Mouse (Mus musculus) thymus, postnatal 0 days (tissue): ENCODE measurements around the gene Slc25a33. TPM values are rescaled to one million over a fixed set of nuclear protein-coding genes. Genes with fewer than 3 reads are reported as not detected.
A peak's percentile ranks its signal among the peaks of the same experiment; 100 is the strongest.

Experiments used
- DNase-seq: peaks from one replicate; pipeline ENCODE4 v3.0.0-alpha.2; 2015; ENCODE audit warnings: low spot score
- polyA plus RNA-seq: library from polyadenylated mRNA; unstranded; fragments of >200 nt; fragmentation: Nextera tagmentation; extraction: Ambion mirVana; gene quantifications from 2 replicates; pipeline ENCODE4 v1.2.1, GENCODE M21; 2015

Slc25a33 gene
- polyA plus RNA-seq, 1 experiment from 2014 or later, result 7.8 TPM

GRCm38 (mm10) chr4:149794966-149795477, 20.9 kb upstream of the Slc25a33 start:
- DNase-seq, result no peak

DNA sequence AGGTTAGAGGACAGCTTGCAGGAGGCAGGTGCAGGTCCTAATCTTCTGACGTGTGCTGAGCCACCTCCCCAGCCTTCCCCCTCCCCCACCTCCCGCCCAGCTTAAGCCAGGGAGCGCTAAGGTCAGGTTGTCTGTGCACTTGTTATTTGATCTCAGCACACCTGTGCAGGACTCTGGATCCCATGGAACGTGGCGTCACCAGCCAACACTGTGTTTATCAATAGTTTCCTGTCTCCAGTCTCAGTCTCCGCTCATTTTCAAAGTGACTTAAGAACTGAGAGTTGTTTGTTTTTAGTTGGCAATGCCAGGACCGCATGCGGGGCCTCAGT, 19.9 kb upstream of the Slc25a33 start:
- no peak for DNase-seq

GRCm38 (mm10) chr4:149793156-149794009, 19.3 kb upstream of the Slc25a33 start:
- peak; percentile 66 for DNase-seq

DNA sequence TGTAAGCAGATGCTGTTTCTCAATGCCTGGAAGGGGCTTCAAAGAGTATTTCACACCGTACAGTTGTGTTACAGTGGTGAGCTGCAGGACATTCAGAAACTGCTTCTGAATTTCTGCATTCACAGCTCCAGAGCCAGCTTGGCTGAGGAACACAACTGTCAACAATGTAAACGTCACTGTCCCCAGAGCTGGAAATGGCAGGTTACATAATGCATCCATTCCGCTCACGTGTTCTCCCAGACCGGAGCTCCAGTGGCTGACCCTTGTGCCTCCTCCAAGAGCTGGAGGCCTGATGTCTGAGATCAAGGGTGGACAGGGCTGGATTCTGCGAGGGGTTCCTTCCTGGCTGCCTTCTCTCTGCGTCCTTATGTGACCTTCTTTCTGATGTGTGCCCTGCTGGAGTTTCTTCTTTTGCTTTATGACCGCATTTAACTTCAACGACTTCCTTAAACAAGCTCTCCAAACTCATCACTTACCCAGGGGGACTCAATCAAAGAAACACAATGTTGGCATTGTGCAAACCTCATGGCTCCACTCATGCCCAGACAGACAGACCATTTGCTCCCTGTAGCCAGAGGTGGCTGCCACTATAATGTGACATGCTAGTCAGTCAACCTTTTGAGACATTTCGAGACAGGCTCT, 18.2 kb upstream of the Slc25a33 start:
- no peak for DNase-seq

GRCm38 (mm10) chr4:149791470-149791869, 17.4 kb upstream of the Slc25a33 start:
- DNase-seq, result no peak

- no peak for DNase-seq
These were observed 16.9 kb upstream of the Slc25a33 start for GRCm38 (mm10) chr4:149790969-149791368.

- DNase-seq, result no peak
These were observed 16.5 kb upstream of the Slc25a33 start for GRCm38 (mm10) chr4:149790546-149790945.

- no peak for DNase-seq
These were observed 15.5 kb upstream of the Slc25a33 start for GRCm38 (mm10) chr4:149789421-149790194.

- DNase-seq, result no peak
These were observed 10.8 kb upstream of the Slc25a33 start for GRCm38 (mm10) chr4:149784901-149785300.

DNA sequence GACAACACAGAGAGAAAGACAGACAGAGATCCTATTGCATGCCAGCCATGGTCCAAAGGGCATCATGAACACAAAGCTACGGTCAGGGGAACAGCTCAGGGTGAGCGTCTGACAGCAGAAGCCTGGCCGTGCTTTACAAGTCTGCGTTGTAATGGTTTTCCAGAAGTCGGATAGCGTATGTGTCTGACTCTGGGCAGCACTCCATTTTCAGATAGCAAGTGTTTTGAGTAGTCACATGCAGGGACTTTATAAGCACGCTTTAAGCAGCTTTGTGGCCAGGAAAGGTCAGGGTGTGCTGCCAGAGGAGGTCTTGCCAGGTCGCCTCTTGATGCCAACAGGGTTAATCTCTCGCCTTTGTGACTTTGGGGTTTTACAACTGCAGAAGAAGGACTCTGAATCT, 10.3 kb upstream of the Slc25a33 start:
- DNase-seq, result no peak

- no peak for DNase-seq
These were observed 8.9 kb upstream of the Slc25a33 start for GRCm38 (mm10) chr4:149782975-149783374.

- DNase-seq, result no peak
These were observed 6.7 kb upstream of the Slc25a33 start for GRCm38 (mm10) chr4:149780565-149781356.

DNA sequence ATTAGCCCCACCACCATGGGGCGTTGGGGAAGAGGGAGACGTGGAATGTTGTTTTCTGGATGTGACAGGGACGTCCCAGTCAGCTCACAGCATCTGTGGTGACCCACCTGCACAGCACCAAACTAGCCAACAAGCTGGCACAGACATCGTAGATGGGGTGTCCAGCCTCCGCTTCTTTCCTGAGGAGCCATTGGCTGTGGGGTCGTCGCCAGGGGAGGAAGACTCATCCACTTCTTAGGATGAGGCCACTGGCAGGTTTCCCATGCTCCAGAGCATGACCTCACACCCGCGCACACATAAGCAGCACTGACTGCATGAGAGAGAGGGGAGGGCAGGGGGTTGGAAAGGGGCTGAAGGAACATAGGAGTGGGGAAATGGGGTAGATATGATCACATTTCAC, 5.9 kb upstream of the Slc25a33 start:
- no peak for DNase-seq

DNA sequence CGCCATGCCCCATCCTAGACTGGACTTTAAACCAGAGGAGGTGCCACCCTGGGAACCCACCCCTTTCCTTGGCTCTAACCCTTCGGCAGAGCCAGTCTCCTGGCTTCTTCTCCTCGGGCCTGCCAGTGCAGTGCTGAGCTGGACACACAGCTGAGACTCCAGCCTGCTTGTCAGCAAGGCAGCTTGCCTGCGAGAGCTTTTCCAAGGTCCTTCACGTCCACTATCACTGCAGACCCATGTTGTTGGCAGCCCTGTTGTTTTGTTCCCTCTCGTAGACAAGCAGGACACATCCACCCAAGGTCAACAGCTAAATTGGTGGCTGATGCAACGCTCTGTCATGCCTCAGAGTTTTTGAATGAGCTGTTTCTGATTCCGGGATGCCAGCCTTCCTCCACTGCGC, 3.0 kb upstream of the Slc25a33 start:
- no peak for DNase-seq

- no peak for DNase-seq
These were observed 1.8 kb upstream of the Slc25a33 start for GRCm38 (mm10) chr4:149775760-149776362.

- DNase-seq, result no peak
These were observed 1.3 kb upstream of the Slc25a33 start for GRCm38 (mm10) chr4:149775330-149775729.

- no peak for DNase-seq
These were observed 526 bp downstream of the Slc25a33 start for GRCm38 (mm10) chr4:149773408-149774093.

- DNase-seq, result no peak
These were observed 1.7 kb downstream of the Slc25a33 start for GRCm38 (mm10) chr4:149772394-149772793.

- no peak for DNase-seq
These were observed 8.9 kb downstream of the Slc25a33 start for GRCm38 (mm10) chr4:149765201-149765600.

GRCm38 (mm10) chr4:149763335-149763734, 10.7 kb downstream of the Slc25a33 start:
- no peak for DNase-seq
